Mouse (Mus musculus) left cerebral cortex, adult 11 months (tissue): ENCODE data around the gene Trim27.

Source experiments
- DNase-seq: peaks from one replicate; pipeline ENCODE4 v3.0.0; 2022; ENCODE audit warnings: low spot score

The Trim27 gene

DNA sequence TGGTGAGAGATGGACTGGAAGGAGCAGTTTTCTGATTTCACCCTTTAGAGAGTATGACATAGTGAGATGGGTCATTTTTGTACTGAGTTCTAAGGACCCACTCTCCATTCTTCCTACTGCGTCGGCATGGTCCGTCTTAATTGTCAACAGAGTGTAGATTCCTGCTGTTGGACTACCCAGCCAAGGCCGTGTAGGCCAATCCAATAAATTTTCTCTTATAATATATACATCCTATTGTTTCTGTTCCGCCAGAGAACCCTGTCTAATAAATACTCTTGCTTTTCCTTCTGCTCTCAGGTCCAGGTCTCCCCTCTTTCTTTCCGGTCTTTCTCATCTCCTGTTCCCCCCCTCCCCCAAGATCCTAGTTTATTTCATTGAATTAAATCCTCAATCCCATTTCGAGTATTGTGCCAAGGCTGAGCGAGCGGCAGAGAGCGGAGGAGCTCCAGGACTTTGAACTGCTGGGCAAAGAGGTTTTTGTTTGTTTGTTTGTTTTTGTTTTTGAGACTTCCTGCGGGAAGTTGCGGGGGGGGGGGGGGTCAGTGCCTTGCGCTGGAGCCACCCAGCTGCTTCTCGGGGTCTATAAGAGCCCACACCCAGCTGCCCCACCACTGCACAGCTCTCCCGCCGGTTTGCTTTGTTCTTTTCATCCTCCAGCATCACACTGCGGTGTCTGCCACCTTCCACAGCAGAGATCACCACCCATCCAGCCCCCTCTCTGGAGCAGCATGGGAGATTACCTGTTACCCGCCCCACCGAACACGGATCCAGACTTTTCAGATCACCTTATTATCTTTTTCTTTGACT is 42.6 kb downstream of the Trim27 start:
- no peak for DNase-seq

GRCm38 (mm10) chr13:21222463-21223022 is 43.3 kb downstream of the Trim27 start:
- DNase-seq, result peak; percentile 82

DNA sequence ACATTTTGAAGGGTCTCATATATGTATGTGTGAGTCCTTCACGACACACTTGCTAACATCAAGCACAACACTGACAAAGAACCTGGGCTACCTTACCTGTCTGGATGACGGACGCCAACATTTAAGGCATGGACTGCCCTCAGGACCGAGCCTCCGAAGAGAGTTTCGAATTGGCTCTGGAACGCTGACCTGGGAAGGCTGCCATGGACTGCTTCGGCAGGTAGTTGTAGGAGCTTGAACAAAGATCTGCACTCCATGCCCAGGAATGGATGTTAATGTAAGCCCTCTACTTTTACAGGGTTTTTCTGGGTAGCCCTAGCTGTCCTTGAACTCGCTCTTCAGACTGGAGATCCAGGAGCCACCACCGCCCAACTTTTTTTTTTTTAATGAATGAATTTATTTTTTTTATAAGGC is 44.0 kb downstream of the Trim27 start:
- no peak for DNase-seq

DNA sequence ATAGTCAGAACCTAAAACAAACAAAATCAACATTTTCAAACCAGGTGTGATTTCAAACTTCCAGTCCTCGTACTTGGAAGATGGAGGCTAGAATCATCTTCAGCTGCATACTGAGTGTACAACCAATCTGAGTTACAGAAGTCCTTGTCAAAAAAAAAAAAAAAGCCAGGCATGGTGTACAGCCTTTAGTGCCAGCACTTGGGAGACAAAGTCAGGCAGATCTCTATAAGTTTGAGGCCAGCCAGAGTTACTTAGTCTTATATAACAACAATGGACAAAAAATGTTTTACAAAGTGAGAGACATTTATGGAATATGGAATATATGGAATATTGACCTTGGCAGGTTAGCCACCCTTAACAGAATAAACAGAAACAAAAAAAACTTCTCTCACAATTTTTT is 45.1 kb downstream of the Trim27 start:
- no peak for DNase-seq

DNA sequence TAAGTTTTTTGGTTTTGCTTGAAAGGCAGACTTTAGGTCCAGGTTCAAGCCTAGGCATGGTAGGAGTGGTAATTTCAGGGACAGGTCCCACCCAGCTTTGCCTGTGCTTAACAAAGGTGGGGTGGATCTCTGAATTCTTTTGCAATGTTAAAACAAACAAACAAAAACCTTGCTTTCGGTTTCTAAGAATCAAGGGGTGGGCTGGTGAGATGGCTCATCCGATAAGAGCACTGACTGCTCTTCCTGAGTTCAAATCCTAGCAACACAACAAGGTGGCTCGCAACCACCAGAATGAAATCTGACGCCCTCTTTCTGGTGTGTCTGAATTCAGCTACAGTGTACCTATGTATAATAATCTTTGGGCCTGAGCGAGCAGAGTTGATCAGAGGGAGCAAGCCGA is 46.0 kb downstream of the Trim27 start:
- no peak for DNase-seq

- DNase-seq, result no peak
These were observed 46.8 kb downstream of the Trim27 start for GRCm38 (mm10) chr13:21226031-21226430.

- peak; percentile 78 for DNase-seq
These were observed 54.8 kb downstream of the Trim27 start for GRCm38 (mm10) chr13:21233732-21234705.

- no peak for DNase-seq
These were observed 57.5 kb downstream of the Trim27 start for GRCm38 (mm10) chr13:21236714-21237113.

DNA sequence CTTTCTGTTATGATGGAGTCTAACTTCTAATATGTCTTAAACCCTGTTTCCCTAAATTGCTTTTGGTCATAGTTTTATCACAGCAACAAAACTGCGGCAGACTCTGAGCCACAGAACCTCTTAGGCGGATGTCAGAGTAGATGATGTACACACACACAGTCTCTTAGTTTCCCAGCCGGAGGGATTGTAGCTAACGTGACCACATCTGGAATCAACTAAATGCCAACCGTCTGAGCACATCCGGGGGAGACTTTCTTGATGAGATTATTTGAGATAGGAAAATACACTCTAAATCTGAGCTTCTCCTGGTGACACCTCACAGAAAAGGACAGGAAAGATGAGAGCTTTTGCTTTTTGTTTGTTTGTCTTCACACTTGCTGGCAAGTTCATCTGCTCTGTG is 57.9 kb downstream of the Trim27 start:
- DNase-seq, result no peak

DNA sequence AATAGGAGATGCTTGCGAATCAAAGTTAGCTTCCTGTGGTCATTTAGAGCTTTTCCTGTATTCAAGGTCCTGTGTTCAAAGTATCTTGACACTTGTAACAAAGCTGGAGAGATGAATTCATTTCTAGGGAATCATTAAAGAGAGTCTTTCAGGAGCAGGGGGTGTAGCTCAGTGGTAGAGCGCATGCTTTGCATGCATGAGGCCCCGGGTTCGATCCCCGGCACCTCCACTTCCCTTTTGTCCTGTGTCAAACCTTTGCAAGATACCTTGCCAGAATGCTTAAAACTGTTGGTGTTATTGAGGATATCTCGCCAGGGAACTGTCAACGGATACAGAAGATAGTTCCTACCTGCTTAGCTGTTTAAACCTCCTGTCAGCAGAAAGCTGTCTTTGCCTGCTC is 61.5 kb downstream of the Trim27 start:
- no peak for DNase-seq

- DNase-seq, result no peak
These were observed 63.3 kb downstream of the Trim27 start for GRCm38 (mm10) chr13:21242408-21243125.

DNA sequence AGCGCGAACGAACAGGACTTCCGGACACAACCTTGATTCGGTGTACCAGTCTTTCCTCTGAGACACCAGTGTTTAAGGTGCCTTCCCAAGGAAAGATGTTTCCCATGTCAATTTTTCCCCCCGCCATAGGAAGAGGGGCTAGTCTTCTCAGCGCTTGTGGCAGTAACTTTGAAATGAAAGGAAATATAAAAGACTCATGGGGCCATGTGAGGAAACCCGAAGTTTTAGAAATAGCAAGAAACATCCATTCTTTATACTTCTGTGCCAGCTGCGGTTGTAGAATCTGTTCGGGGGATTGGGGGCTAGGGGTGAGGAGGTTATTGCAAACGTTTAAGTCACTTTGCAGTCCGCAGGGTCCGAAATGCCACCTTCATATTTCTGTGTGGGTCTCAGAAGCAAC is 64.0 kb downstream of the Trim27 start:
- DNase-seq, result no peak

DNA sequence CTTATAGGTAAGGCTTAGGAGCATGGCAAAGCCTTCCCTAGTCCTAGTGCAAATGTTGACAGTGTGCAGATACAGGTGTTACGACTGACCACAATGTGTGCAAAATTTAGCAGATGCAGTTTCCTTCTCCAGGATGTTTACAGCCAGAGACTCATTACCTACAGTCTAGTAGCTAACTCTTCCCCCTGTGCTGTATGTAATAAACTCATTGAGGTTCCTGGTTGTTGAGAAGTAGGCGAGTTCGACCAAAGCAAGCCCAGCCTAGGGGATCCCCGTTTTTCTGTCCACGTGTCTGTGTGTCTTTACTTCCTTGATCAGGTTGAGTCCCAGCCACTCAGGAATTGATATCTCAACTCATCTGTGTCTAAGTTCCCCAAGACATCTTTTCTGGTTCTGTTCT is 64.8 kb downstream of the Trim27 start:
- DNase-seq, result no peak
